Mouse (Mus musculus): Measurements from ENCODE around the gene Stab2.

GRCm38 (mm10) chr10:86842659-86843058 is 165.2 kb downstream of the Stab2 start:
- TF ChIP-seq CTCF (IDR thresholded peaks at IDR 0.05; ENCODE audit: low read depth, low read length) (no peak), POLR2A (IDR thresholded peaks at IDR 0.05; ENCODE audit: extremely low read depth, insufficient read depth, low read length) (no peak)

Data from liver, adult 2 months (tissue).